Mouse (Mus musculus) testis, adult 2 months (tissue): ENCODE measurements around the gene Gm20696. TPM values are rescaled to one million over a fixed set of nuclear protein-coding genes. Genes with fewer than 3 reads are reported as not detected.

ENCODE experiments used
- H3K27ac ChIP-seq: fragments of 200-500 bp; 2 replicates; pipeline ENCODE4 v1.5.1; 2012; ENCODE audit warnings: low read depth, low read length; ENCODE audit not compliant: control insufficient read depth, insufficient read depth
- H3K27me3 ChIP-seq: fragments of 200-500 bp; 2 replicates; pipeline ENCODE4 v1.6.1; 2012; ENCODE audit warnings: mild to moderate bottlenecking, low read length, moderate library complexity; ENCODE audit not compliant: control insufficient read depth, insufficient read depth
- H3K36me3 ChIP-seq: fragments of 200-500 bp; 2 replicates; pipeline ENCODE4 v1.6.1; 2012; ENCODE audit warnings: mild to moderate bottlenecking, low read length; ENCODE audit not compliant: control insufficient read depth, insufficient read depth
- H3K4me1 ChIP-seq: fragments of 200-500 bp; 2 replicates; pipeline ENCODE4 v1.6.1; 2012; ENCODE audit warnings: low read length; ENCODE audit not compliant: control insufficient read depth, insufficient read depth
- H3K4me3 ChIP-seq: fragments of 200-500 bp; 2 replicates; pipeline ENCODE4 v1.5.1; 2012; ENCODE audit warnings: low read depth, mild to moderate bottlenecking, low read length, moderate library complexity, mixed read lengths; ENCODE audit not compliant: control insufficient read depth
- CTCF ChIP-seq: fragments of 200-500 bp; IDR thresholded peaks from 2 replicates; pipeline ENCODE4 v1.5.1; 2012; ENCODE audit warnings: low read depth, mild to moderate bottlenecking, inconsistent platforms, low read length, moderate library complexity; ENCODE audit not compliant: control insufficient read depth, insufficient read depth, insufficient replicate concordance
- POLR2A ChIP-seq: fragments of 200-500 bp; IDR thresholded peaks from 2 replicates; pipeline ENCODE4 v1.6.1; 2012; ENCODE audit warnings: low read depth, mild to moderate bottlenecking, inconsistent platforms, low read length, moderate library complexity; ENCODE audit not compliant: control insufficient read depth
- polyA plus RNA-seq: library from polyadenylated mRNA; depleted of rRNA; stranded (reverse); fragments of >200 nt; gene quantifications from 2 replicates; pipeline ENCODE4 v1.2.3, GENCODE M21; 2012

Gene Gm20696
- polyA plus RNA-seq, 1 experiment: 0.02 TPM

DNA sequence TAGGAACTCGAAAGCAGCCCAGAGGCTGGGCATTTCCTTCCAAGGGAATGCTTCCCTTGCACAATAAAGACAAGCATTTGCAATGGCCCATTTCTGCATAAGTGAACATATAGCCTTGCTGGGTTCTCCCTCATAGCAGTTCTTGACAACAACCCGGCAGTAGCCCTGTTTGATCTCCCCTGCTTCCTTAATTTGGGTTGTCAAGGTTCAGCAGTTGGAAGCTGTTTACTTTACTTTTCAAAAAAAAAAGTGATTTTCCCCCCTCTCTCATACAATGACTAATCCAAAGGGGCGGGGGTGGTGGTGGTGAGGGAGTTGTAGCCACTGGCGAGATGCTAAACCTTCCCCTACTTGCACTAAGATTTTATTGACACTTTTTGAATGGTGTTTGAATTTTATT is 147.5 kb downstream of the Gm20696 start:
- no peak overlapping the region for H3K27ac ChIP-seq
- H3K27me3 ChIP-seq: no peaks in the 10 kb centered on the region
- H3K4me3 ChIP-seq: no peak overlapping the region
- no peaks in the 10 kb centered on the region for H3K36me3 ChIP-seq
- no peak for TF ChIP-seq POLR2A
- no peak for TF ChIP-seq CTCF
- peaks cover 7% of the 10 kb centered on the region for H3K4me1 ChIP-seq

DNA sequence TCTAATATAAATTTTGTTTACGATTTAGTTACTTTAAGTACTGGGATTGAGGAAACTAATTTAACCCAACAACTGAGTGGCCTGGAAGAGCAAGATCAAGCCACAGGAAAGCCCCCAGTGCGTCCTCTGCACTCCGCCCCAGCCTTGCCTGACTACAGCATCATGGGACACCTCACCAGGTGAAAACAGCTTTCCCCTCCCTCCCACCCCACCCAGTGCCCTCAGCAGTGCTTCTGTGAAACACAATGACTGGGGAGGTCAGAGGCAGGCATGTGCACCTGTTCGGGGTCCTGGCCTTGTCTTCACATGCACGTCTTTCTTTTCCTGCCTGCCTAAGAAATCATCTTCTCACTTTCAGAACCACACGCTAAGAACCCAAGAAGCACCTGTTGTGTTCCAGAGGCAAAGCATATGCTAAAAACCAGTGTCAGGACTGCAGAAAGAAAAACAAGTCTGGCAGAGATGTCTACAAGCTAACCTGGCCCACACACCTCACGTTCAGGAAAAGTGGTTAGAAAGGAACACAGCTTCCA is 150.9 kb downstream of the Gm20696 start:
- no peaks in the 10 kb centered on the region; the same call in 1 of the 2 replicates for H3K4me1 ChIP-seq
- TF ChIP-seq CTCF: no peak
- no peaks in the 10 kb centered on the region for H3K27me3 ChIP-seq
- H3K36me3 ChIP-seq: no peaks in the 10 kb centered on the region
- no peak overlapping the region for H3K4me3 ChIP-seq
- no peak overlapping the region for H3K27ac ChIP-seq

DNA sequence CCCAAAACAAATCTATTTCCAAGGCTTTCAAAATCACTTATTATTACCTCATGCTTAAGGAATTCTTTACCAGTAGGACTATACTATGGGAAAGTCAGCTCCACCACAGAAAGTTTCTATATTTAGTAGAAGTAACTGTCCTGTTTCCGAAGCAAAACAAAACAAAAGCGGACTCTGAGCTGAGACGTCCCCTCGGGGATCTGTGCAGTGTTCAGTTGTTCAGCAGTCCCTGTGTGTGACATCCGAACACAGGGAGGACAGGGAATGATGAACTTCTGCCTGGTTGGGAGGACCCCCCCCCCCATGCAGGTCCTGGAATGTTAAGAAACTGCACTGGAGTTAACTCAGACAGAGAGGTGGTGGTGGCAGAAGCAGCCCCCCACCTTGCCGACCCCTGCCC is 154.7 kb downstream of the Gm20696 start:
- H3K27ac ChIP-seq: no peak overlapping the region
- H3K4me1 ChIP-seq: peaks cover 2% of the 10 kb centered on the region; the same call in 1 of the 2 replicates
- H3K36me3 ChIP-seq: no peaks in the 10 kb centered on the region
- no peak overlapping the region for H3K4me3 ChIP-seq
- TF ChIP-seq CTCF: no peak
- no peak for TF ChIP-seq POLR2A
- H3K27me3 ChIP-seq: no peaks in the 10 kb centered on the region

DNA sequence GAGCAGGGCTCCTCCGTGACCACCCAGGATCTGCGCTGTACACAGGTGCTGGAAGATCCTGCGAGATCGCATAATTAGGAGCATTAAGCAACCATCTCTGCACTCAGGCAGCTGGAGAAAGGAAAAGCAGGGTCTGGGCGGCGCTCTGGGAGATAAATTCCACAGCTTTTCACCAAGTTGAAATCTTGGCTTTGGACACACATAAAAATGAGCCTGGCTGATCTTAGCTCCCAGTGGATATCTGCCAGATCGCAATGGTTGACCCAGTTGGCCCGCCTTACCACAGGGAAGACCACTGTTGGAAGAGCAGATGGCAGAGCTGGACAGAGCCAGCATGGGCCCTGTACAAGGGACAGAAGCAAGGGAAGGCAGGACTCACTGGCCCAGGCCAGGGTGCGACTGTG is 157.4 kb downstream of the Gm20696 start:
- H3K4me3 ChIP-seq: no peak overlapping the region
- H3K36me3 ChIP-seq: no peaks in the 10 kb centered on the region
- H3K27me3 ChIP-seq: no peaks in the 10 kb centered on the region
- peaks cover 2% of the 10 kb centered on the region; the same call in 1 of the 2 replicates for H3K4me1 ChIP-seq
- H3K27ac ChIP-seq: no peak overlapping the region
- TF ChIP-seq POLR2A (no peak), CTCF (no peak)

DNA sequence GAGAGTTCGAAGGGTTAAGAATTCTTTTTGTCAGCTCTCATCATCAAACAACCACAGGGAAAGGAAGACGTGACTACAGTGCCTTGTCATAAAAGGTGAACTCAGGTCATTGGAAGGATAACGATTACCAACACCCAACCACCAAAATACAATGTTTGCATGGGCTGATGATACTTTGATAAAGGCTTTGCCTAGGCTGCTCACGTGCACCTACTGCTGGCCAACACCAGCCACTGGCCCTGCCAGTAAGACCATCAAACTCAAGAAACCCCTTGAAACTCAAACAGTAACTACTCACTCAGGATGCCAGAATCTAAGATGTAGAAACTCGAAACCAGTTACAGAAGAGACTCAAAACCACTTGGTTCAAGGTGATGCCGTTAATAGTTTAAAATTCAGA is 159.8 kb downstream of the Gm20696 start:
- no peaks in the 10 kb centered on the region for H3K36me3 ChIP-seq
- peaks cover 2% of the 10 kb centered on the region; the same call in 1 of the 2 replicates for H3K4me1 ChIP-seq
- TF ChIP-seq POLR2A (no peak), CTCF (no peak)
- no peak overlapping the region for H3K27ac ChIP-seq
- no peaks in the 10 kb centered on the region for H3K27me3 ChIP-seq
- no peak overlapping the region for H3K4me3 ChIP-seq

DNA sequence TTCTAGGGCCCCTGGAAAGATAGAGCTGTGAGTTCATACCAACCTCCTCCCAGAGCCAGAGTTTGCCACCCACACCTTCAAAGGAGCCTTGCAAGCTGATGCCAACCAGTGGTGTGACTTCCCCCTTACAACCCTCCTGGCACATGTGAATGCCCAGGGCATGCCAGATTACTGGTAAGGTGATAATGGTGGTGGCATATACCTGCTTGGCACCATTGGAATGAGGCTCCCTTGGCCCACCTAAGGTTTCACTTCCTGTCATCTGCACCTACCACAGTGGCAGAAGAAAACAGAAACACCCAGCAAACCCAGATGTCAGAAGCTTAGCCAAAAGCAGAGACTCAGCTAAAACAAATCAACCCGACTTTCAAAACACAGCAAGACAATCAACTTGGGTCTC is 162.9 kb downstream of the Gm20696 start:
- TF ChIP-seq POLR2A (no peak), CTCF (no peak)
- H3K36me3 ChIP-seq: no peaks in the 10 kb centered on the region

DNA sequence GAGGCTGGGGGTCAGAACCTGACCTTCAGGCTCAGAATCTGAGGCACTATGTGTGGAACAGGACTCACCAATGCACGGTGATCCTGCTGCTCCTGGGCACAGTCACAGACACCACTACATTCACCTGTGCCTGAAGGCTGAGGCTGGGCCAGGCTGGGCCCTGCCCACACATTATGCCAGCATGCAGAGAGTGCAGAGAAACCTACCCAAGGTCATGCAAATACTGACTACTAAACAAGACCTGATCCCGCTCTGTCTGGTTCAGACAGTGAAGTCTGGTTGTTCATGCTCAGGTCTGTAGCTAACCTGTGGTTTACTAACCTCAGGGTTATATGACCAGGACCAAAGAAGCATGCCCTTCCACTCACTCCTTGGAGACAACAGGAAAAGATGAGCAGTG is 163.9 kb downstream of the Gm20696 start:
- H3K4me1 ChIP-seq: no peaks in the 10 kb centered on the region
- H3K4me3 ChIP-seq: no peak overlapping the region
- no peak overlapping the region for H3K27ac ChIP-seq
- no peaks in the 10 kb centered on the region for H3K27me3 ChIP-seq
- TF ChIP-seq POLR2A: no peak
- no peak for TF ChIP-seq CTCF
- H3K36me3 ChIP-seq: no peaks in the 10 kb centered on the region

More for the DNA sequence above, 162.9 kb downstream of the Gm20696 start:
- H3K4me1 ChIP-seq: no peaks in the 10 kb centered on the region
- no peaks in the 10 kb centered on the region for H3K27me3 ChIP-seq
- H3K27ac ChIP-seq: no peak overlapping the region
- no peak overlapping the region for H3K4me3 ChIP-seq

DNA sequence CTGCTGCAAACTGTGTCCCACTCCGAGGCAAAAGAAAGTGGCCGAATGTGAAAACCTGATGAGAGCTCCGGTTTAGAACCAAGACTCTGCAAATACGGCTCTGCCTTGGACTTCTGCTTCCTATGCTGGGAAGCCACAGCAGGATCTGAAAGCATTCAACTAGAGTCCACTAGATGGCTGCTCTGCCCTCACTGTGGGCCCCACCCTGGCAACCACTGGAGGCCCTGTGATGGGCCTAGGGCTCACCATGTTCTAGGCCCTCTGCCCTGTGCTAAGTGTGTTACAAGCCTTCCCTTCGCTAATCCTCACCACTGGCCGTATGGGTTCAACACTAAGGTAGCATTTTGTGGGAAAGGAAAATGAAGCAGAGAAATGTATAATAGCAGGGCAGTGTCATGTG is 164.3 kb downstream of the Gm20696 start:
- no peaks in the 10 kb centered on the region for H3K36me3 ChIP-seq
- H3K27me3 ChIP-seq: no peaks in the 10 kb centered on the region
- no peaks in the 10 kb centered on the region for H3K4me1 ChIP-seq
- H3K27ac ChIP-seq: no peak overlapping the region
- TF ChIP-seq POLR2A (no peak), CTCF (no peak)
- no peak overlapping the region for H3K4me3 ChIP-seq
